Mouse (Mus musculus): ENCODE results near the gene Ypel3.

The Ypel3 gene

DNA sequence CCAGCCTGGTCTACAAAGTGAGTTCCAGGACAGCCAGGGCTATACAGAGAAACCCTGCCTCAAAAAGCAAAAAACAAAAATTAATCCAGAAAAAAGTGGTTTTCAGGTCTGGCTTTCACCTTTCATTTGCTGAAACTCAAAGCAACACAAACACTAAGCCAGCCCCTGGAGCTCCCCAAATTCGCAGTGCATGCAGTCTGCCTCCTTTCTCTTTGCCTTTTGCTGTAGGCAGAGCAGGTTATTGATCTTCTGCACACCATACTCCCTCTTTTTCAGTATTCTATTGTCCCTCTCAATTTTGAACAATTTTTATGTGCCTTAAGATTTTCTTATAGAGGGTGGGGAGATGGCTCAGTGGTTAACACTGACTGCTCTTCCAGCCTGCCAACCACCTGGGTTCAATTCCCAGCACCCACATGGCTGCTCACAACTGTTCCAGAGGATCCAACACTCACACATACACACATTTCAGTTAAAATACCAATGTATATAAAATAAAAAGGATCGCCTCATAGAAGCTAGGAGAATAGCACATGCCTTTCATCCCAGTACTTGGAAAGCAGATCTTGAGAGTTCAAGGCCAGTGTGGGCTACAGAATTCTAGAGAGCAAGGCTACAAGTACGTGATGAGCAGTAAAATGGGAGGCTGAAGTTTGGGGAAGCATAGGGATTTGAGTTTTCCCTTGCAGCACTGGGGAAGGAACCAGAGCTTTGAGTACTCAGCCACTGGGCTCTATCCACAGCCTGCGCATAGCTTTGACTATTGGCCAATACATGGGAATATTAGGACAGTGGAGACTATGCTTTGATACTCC, 16.9 kb downstream of the Ypel3 start:
- no peak for DNase-seq (ENCODE audit: low spot score)

DNA sequence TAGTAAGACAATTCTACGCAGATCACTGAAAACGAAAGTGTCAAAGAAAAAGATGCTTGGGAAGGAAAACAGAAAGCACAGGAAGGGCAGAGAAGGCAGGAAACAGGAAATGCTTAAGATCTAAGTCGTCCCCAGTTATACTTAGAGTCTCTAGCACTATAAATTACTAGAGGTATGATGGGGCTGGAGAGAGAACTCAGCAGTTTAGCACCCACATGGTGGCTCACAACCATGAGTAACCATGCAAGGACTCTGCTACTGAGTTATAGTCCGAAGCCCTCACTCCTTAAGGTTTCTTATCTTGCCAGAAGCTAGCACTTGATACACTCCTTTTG, 17.5 kb downstream of the Ypel3 start:
- no peak for DNase-seq (ENCODE audit: low spot score)

GRCm38 (mm10) chr7:126795387-126796317, 18.9 kb downstream of the Ypel3 start:
- no peak for DNase-seq (ENCODE audit: low spot score)

- DNase-seq (ENCODE audit: low spot score) = no peak
These were observed 19.7 kb downstream of the Ypel3 start for GRCm38 (mm10) chr7:126796350-126796932.

DNA sequence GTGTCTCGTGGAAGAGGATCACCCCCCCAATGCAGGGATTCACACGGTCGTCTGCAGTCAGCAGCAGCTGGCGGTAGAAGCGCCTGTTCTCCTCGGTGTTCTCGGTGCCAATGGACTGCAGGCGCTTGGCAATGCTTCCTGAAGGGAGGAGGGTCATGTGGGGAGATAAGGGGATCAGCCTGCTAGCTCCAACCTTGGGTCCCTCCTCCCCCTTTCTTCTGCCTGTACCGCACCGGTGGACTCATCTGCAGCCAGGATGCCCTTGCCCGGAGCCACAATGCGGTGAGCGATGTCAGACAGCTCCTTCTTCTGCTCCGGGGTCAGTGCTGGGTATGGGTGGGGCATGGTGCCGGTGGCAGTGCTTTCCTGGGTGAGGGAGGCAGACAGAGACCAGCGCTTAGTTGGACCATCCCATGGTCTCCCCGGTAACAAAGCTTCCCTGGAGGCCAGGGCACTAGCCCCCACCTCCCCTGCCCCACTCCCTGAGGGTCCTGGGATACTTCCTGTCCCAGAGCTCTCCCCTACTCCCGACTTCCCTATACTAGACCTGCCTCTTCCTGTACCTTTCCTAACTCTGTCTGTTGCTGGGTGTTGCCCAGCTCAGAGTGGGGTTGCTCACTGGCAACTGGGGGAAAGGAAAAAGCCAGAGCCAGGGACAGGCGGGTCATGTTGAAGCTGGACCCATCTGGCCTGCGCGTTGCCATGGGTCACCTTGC, 20.8 kb downstream of the Ypel3 start, which contains the start of gene Fam57b:
Fam57b (plus strand) TSS at position 258 of the 716 bp plus-strand sequence.
- DNase-seq (ENCODE audit: low spot score) = no peak

DNA sequence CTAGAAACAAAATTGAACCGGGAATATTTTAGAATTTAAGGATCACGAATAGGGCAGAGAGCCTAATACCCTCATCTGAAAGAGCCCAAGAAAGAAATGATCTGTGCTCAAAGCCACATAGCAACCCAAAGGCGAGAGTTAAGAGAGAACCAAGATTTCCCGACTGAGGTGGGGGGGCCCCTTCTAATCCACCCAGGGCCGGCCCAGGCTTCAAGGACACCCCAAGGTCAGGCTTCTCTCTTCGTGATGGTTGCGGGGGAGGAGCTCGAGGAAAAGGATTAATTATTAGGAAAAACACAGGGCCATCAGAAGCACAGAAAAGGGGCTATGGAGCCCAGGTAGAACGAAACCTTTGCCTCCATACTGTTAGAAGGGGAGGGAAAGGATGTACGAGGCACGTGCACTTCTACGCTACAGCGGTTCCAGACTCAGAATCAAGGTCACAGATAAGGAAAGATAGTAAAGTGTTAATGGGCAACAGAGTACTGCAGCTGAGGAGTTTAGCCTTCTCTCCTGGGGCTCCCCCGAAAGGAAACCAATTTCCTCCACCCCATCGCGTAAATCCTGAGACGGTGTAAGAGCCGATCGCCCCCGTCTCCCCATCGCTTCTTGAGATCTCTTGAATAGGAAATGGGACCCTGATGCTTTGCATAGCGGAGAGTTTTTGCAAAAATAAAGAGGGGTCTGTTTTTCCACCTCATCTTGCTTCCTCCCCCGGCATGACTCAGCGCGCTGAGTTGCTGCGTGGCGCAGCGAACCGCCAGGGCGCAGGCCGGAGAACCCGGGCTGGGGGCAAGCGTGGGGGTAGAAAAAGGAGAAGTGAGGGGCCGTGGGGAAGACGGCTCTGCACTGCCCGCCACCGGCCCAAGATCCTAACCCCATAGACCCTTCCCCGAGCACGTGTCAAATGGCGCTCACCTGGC, 21.6 kb downstream of the Ypel3 start:
- DNase-seq (ENCODE audit: low spot score) = no peak

DNA sequence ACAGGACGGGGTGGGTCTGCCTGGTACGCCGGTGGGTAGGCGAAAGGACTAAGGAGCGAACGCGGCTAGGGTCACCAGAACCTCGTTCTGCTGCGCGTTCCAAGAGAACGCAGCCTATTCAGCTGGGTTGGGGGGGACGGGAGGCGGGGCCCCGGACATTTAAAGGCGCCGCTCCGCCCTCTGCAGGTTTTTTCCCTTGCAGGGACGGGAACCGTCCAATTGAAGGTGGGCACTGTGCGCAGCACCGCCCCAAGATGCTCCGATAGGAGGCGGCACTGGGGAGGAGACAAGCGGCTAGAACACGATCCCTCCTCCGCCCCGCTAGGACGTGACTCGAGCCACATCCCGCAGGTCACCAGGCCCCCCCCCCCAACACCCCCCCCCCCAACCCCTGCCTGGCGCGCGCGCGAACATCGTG, 22.3 kb downstream of the Ypel3 start:
- peak; percentile 83 for DNase-seq (ENCODE audit: low spot score)

DNA sequence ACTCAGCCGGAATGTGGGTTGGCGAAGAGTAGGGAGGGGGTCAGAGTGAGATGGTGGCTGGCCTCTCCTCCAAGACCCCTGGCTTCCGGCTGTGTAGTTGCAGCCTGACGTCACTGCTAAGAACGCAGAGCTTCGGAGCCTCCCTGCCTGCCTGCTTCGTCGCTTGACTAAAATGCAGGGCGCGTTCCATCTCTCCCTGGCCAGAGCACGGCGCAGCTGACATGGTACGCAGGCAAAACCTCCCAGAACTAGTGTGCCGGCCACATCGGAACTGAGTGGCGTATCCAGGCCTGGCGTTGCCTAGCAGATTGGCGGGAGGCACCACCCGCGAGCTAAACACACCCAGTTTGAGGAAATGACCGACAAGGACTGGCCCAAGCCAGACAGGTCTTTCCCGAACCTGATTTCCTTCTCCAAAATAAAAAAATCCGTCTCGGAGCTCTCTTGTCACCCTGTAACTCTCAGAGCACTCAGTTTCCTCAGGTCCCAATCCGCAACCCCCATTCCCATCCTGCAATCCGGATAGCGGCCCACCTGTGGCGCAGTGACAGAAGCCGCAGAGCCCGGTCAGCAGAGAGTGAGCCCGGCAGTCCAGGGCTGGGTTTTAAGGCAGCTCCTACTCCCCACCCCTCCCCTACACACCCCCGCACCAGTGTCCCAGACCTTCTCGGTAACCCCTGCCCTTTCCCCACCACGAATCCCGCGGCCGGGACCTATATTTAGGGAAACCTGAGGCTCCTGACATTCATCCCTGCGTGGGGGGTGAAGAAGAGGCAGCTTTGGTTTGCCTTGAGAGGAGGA, 22.9 kb downstream of the Ypel3 start:
- DNase-seq (ENCODE audit: low spot score) = no peak

- no peak for DNase-seq (ENCODE audit: low spot score)
These were observed 23.7 kb downstream of the Ypel3 start for GRCm38 (mm10) chr7:126800269-126801056.

DNA sequence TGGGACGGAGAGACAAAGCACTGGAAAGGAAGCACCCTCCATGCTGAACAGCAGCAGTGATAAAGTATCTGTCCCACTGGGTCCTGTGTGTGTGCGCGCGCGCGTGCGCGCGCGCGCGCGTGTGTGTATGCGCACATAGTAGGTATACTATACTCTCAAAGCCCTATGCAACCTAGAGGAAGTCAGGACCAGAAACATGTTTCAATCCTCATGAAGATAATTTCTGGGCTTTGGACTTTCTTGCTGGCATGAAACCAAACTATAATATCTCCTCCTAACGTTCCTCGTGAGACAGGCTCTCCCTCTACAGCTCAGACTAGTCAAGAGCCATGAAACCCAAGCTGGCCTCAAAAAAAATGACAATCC, 24.3 kb downstream of the Ypel3 start:
- no peak for DNase-seq (ENCODE audit: low spot score)

GRCm38 (mm10) chr7:126802134-126802889, 25.6 kb downstream of the Ypel3 start:
- DNase-seq (ENCODE audit: low spot score) = no peak

DNA sequence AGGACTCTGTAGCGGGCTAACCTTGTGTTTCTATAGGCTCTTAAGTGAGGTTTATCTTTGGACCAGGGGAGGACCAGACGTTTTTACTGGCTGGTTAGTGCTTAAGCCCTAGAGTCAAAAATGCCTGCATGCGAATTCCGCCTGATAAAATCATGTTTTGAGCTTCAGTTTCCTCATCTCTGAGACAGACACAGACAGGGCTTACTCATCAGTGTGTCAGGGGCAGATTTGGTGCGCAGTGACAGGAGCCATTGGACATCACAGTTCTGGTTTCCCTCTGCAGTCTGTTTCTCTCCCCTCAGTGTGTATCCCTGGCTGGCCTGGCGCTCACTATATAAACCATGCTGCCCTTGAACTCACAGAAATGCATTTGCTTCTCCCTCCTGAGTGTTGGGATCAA, 26.4 kb downstream of the Ypel3 start:
- no peak for DNase-seq (ENCODE audit: low spot score)

DNA sequence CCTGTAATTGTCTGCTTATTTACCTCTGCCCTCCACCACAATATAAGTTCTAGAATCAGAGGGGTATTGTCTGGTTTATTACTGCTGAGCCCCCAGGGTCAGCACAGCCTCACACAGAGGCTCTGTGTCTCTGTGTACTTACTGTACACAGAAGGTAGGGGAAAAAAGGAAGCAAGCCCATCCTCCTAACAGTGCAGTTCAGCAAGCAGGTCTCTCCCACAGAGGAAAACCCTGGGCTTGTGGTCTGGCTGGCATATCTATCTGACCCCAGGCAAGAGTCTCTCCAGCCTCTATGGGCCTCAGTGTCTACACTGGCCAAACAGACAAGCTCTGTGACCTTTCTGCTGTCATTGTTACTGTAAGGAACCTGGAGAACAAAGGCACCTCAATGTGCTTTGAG, 27.0 kb downstream of the Ypel3 start:
- DNase-seq (ENCODE audit: low spot score) = no peak

DNA sequence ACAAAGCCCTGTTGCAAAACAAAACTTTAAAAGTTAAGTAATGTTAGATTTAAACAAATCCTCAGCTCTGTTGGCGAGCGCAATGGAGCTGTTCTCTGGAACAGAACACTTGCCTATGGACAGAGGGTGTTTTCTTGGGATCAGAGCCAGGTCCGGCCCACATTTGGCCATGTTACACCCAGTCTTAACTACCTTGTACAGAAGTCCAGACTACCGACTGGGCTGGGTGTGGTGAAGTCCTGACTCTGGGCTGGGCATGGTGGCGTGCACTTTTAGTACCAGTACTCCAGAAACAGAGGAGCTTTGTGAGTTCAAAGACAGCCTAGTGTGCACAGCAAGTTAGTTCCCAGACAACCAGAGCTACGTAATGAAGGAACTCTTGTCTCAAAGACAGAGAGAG, 30.2 kb downstream of the Ypel3 start:
- DNase-seq (ENCODE audit: low spot score) = no peak

DNA sequence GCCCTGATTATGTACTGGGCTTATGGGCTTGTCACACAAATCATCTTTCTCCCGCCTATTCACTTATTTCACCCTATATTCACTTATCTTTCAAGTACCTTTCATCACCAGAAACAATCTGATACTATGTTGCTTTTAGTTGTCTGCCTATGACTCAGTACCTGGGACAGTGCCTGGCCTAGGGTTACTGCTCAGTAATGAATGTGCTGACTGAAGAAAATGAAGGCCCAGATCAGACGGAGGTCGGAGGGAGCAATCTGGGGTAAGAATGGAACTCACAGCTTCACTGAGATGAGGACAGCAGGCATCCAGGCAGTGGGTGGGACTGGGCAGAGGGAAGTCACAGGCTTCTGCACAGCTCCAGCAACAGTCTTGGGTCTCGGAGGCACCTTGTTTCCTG, 30.6 kb downstream of the Ypel3 start:
- no peak for DNase-seq (ENCODE audit: low spot score)

GRCm38 (mm10) chr7:126808703-126809455, 32.1 kb downstream of the Ypel3 start:
- DNase-seq (ENCODE audit: low spot score) = peak; percentile 73

GRCm38 (mm10) chr7:126809723-126810369, 33.1 kb downstream of the Ypel3 start:
- DNase-seq (ENCODE audit: low spot score) = no peak

Data from ovary, postnatal 10 days (tissue).